Mouse (Mus musculus) MEL (cell line): ENCODE data around the gene Cwc22. TPM values are rescaled to one million over a fixed set of nuclear protein-coding genes. Genes with fewer than 3 reads are reported as not detected.

Experiments used
- DNase-seq: peaks from one replicate; pipeline ENCODE4 v3.0.0; 2011; ENCODE audit warnings: low read depth, low spot score
- H3K27ac ChIP-seq: 2 replicates; pipeline ENCODE4 v1.5.1; 2012; ENCODE audit warnings: low read depth, mild to moderate bottlenecking, control low read depth, low read length, moderate library complexity; ENCODE audit not compliant: control insufficient read depth
- H3K27me3 ChIP-seq, 2 experiments: fragments of 150-350 bp in 1 of 2; sonication (generic) in 1 of 2; 2 replicates each; pipeline ENCODE4 v1.6.1; 2012; ENCODE audit warnings: low read length in 2 of 2, mild to moderate bottlenecking in 2 of 2, improper control_type of control experiment in 1 of 2, moderate library complexity in 1 of 2; ENCODE audit not compliant: insufficient read depth in 2 of 2, control insufficient read depth in 1 of 2
- H3K36me3 ChIP-seq, 2 experiments: 2 replicates each; pipeline ENCODE4 v1.6.1; 2012 to 2014; ENCODE audit warnings: low read length in 2 of 2, improper control_type of control experiment in 1 of 2, inconsistent platforms in 1 of 2, mild to moderate bottlenecking in 1 of 2; ENCODE audit not compliant: insufficient read depth in 2 of 2, control insufficient read depth in 1 of 2
- H3K4me1 ChIP-seq, 2 experiments: fragments of 150-350 bp in 1 of 2; sonication (generic) in 1 of 2; 2 replicates each; pipeline ENCODE4 v1.6.1; 2012; ENCODE audit warnings: low read length in 2 of 2, improper control_type of control experiment in 1 of 2, mild to moderate bottlenecking in 1 of 2; ENCODE audit not compliant: insufficient read depth in 2 of 2, control insufficient read depth in 1 of 2
- H3K4me3 ChIP-seq, 2 experiments: fragments of 150-350 bp in 1 of 2; sonication (generic) in 1 of 2; 2 replicates each; pipeline ENCODE4 v1.5.1; 2012; ENCODE audit warnings: low read depth in 2 of 2, low read length in 2 of 2, mild to moderate bottlenecking in 2 of 2, moderate library complexity in 2 of 2, control low read depth in 1 of 2, improper control_type of control experiment in 1 of 2; ENCODE audit not compliant: control insufficient read depth in 1 of 2, insufficient read depth in 1 of 2
- H3K79me2 ChIP-seq: 2 replicates; pipeline ENCODE4 v1.6.1; 2012; ENCODE audit warnings: mild to moderate bottlenecking, low read length, moderate library complexity; ENCODE audit not compliant: control insufficient read depth, poor library complexity, insufficient read depth
- H3K9ac ChIP-seq: 2 replicates; pipeline ENCODE4 v1.6.1; 2012; ENCODE audit warnings: low read depth, mild to moderate bottlenecking, control low read depth, low read length, moderate library complexity; ENCODE audit not compliant: control insufficient read depth, poor library complexity, severe bottlenecking
- H3K9me3 ChIP-seq: fragments of 150-350 bp; sonication (generic); replicated peaks from 2 replicates; pipeline ENCODE4 v1.6.1; 2012; ENCODE audit warnings: mild to moderate bottlenecking, low read length, improper control_type of control experiment, moderate library complexity; ENCODE audit not compliant: insufficient read depth
- CHD1 ChIP-seq: IDR thresholded peaks from 2 replicates; pipeline ENCODE4 v1.6.1; 2012; ENCODE audit warnings: low read depth, mild to moderate bottlenecking, inconsistent platforms, low read length, improper control_type of control experiment
- CHD2 ChIP-seq: IDR thresholded peaks from 2 replicates; pipeline ENCODE4 v1.6.1; 2011; ENCODE audit warnings: low read length, improper control_type of control experiment
- CTCF ChIP-seq, 3 experiments: IDR thresholded peaks in 2 of 3; conservative IDR thresholded peaks in 1 of 3; 2 replicates each; pipeline ENCODE4 v1.5.1; 2011 to 2012; ENCODE audit warnings: low read length in 3 of 3, low read depth in 2 of 3, mild to moderate bottlenecking in 2 of 3, improper control_type of control experiment in 1 of 3, inconsistent platforms in 1 of 3, mixed read lengths in 1 of 3, moderate library complexity in 1 of 3; ENCODE audit not compliant: control insufficient read depth in 1 of 3, insufficient read depth in 1 of 3, poor library complexity in 1 of 3, severe bottlenecking in 1 of 3
- E2F4 ChIP-seq: IDR thresholded peaks from 2 replicates; pipeline ENCODE4 v1.6.1; 2011; ENCODE audit warnings: low read depth, low read length, improper control_type of control experiment, borderline replicate concordance
- ELF1 ChIP-seq: IDR thresholded peaks from 2 replicates; pipeline ENCODE4 v1.6.1; 2014; ENCODE audit warnings: low read depth, mild to moderate bottlenecking, inconsistent platforms, low read length, improper control_type of control experiment, moderate library complexity
- EP300 ChIP-seq, 2 experiments: IDR thresholded peaks; 2 replicates each; pipeline ENCODE4 v1.6.1; 2011; ENCODE audit warnings: improper control_type of control experiment in 2 of 2, low read length in 2 of 2, low read depth in 1 of 2, mild to moderate bottlenecking in 1 of 2
- ETS1 ChIP-seq: IDR thresholded peaks from 2 replicates; pipeline ENCODE4 v1.6.1; 2012; ENCODE audit warnings: low read depth, mild to moderate bottlenecking, inconsistent platforms, low read length, improper control_type of control experiment, moderate library complexity
- JUND ChIP-seq: IDR thresholded peaks from 2 replicates; pipeline ENCODE4 v1.6.1; 2011; ENCODE audit warnings: low read depth, mild to moderate bottlenecking, improper control_type of control experiment, low read length
- MAFK ChIP-seq: IDR thresholded peaks from 2 replicates; pipeline ENCODE4 v1.6.1; 2011; ENCODE audit warnings: low read depth, mild to moderate bottlenecking, low read length, improper control_type of control experiment, borderline replicate concordance
- MAZ ChIP-seq: IDR thresholded peaks from 2 replicates; pipeline ENCODE4 v1.6.1; 2012; ENCODE audit warnings: low read depth, mild to moderate bottlenecking, inconsistent platforms, low read length, improper control_type of control experiment
- MEF2A ChIP-seq: IDR thresholded peaks from 2 replicates; pipeline ENCODE4 v1.6.1; 2014; ENCODE audit warnings: low read depth, mild to moderate bottlenecking, inconsistent platforms, low read length, improper control_type of control experiment; ENCODE audit not compliant: poor library complexity, insufficient replicate concordance, severe bottlenecking; ENCODE audit errors: extremely low read depth
- MYB ChIP-seq: IDR thresholded peaks from 2 replicates; pipeline ENCODE4 v1.6.1; 2011; ENCODE audit warnings: mild to moderate bottlenecking, low read depth, low read length, improper control_type of control experiment
- MYC ChIP-seq: IDR thresholded peaks from 2 replicates; pipeline ENCODE4 v1.6.1; 2011; ENCODE audit warnings: low read depth, mild to moderate bottlenecking, low read length, improper control_type of control experiment, moderate library complexity
- NELFE ChIP-seq: IDR thresholded peaks from 2 replicates; pipeline ENCODE4 v1.6.1; 2011; ENCODE audit warnings: low read depth, low read length, improper control_type of control experiment
- POLR2A ChIP-seq, 2 experiments: IDR thresholded peaks; 2 replicates each; pipeline ENCODE4 v1.6.1; 2011 to 2012; ENCODE audit warnings: low read length in 2 of 2, mild to moderate bottlenecking in 2 of 2, control low read depth in 1 of 2, improper control_type of control experiment in 1 of 2, low read depth in 1 of 2, moderate library complexity in 1 of 2; ENCODE audit not compliant: control insufficient read depth in 1 of 2, insufficient read depth in 1 of 2, poor library complexity in 1 of 2
- SMC3 ChIP-seq: IDR thresholded peaks from 2 replicates; pipeline ENCODE4 v1.6.1; 2011; ENCODE audit warnings: low read depth, low read length, improper control_type of control experiment
- TCF12 ChIP-seq: IDR thresholded peaks from 2 replicates; pipeline ENCODE4 v1.6.1; 2014; ENCODE audit warnings: low read depth, mild to moderate bottlenecking, inconsistent platforms, low read length, improper control_type of control experiment, moderate library complexity
- USF2 ChIP-seq, 2 experiments: IDR thresholded peaks; 2 replicates each; pipeline ENCODE4 v1.6.1; 2011 to 2012; ENCODE audit warnings: improper control_type of control experiment in 2 of 2, low read length in 2 of 2, borderline replicate concordance in 1 of 2, inconsistent platforms in 1 of 2, low read depth in 1 of 2, mild to moderate bottlenecking in 1 of 2; ENCODE audit not compliant: insufficient read depth in 1 of 2
- ZC3H11A ChIP-seq: IDR thresholded peaks from 2 replicates; pipeline ENCODE4 v1.6.1; 2012; ENCODE audit warnings: low read depth, mild to moderate bottlenecking, inconsistent platforms, low read length, improper control_type of control experiment
- ZKSCAN1 ChIP-seq: IDR thresholded peaks from 2 replicates; pipeline ENCODE4 v1.6.1; 2012; ENCODE audit warnings: low read depth, mild to moderate bottlenecking, inconsistent platforms, low read length, improper control_type of control experiment, moderate library complexity
- ZMIZ1 ChIP-seq: IDR thresholded peaks from 2 replicates; pipeline ENCODE4 v1.6.1; 2012; ENCODE audit warnings: low read depth, mild to moderate bottlenecking, inconsistent platforms, low read length, improper control_type of control experiment, moderate library complexity
- ZNF384 ChIP-seq: IDR thresholded peaks from 2 replicates; pipeline ENCODE4 v1.6.1; 2012; ENCODE audit warnings: low read depth, mild to moderate bottlenecking, inconsistent platforms, low read length, improper control_type of control experiment
- polyA plus RNA-seq, 2 experiments: library from polyadenylated mRNA; stranded (reverse) in 1 of 2; unstranded in 1 of 2; fragments of >175 nt in 1 of 2; fragments of >200 nt in 1 of 2; gene quantifications; 2 replicates each; pipeline versions ENCODE4 v1.2.1 to v1.2.4; 2012; ENCODE audit warnings: low replicate concordance in 2 of 2, low read depth in 1 of 2; ENCODE audit not compliant: insufficient read length in 2 of 2, insufficient read depth in 1 of 2, missing spikeins in 1 of 2
- total RNA-seq: library from RNA; depleted of rRNA; stranded (reverse); fragments of 300-350 nt; gene quantifications from 2 replicates; pipeline ENCODE4 v1.2.3, GENCODE M21; 2012

The Cwc22 gene
- total and polyA plus RNA-seq, 3 experiments, result 54.0 to 72.7 TPM; not detected in 1

DNA sequence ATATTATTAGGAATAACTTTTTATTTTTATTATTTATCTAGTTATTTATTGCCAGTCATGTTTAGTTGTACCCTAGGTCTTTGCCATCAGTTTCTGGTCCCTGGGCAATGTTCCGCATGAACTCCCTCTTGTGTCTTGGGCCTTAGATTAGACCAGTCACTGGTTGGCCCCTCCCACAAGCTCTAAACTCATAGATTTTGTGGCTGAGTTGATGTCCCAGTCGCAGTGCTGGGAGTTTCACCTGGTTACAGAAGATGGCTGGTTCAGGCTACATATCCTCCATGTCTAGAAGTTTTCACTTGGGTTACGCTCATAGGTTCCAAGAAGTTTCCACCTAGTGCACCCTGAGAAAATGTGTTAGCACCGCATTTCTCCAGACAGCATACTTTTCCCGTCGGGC, 61.1 kb downstream of the Cwc22 start:
- DNase-seq, result no peak
- H3K79me2 ChIP-seq, result no peaks in the 10 kb centered on the region
- no peak overlapping the region for H3K4me3 ChIP-seq
- peaks cover 0 to 2% of the 10 kb centered on the region in 2 experiments; a peak in 1 of 4 replicates for H3K27me3 ChIP-seq
- H3K27ac ChIP-seq, result no peak overlapping the region
- no peaks in the 10 kb centered on the region for H3K4me1 ChIP-seq
- TF ChIP-seq E2F4 (no peak), ETS1 (no peak), ZKSCAN1 (no peak), MYC (no peak), MYB (no peak), JUND (no peak), MAFK (no peak), NELFE (no peak), SMC3 (no peak), CTCF (IDR thresholded peaks at IDR 0.05 in 2 of 3, conservative IDR thresholded peaks at IDR 0.05 in 1 of 3; ENCODE audit: control insufficient read depth in 1 of 3, insufficient read depth in 1 of 3, low read depth in 2 of 3, low read length in 3 of 3, poor library complexity in 1 of 3, severe bottlenecking in 1 of 3) (no peak), EP300 (IDR thresholded peaks at IDR 0.05; ENCODE audit: low read depth in 1 of 2, low read length in 2 of 2) (no peak), CHD1 (no peak), USF2 (IDR thresholded peaks at IDR 0.05; ENCODE audit: borderline replicate concordance in 1 of 2, insufficient read depth in 1 of 2, low read depth in 1 of 2, low read length in 2 of 2) (no peak), TCF12 (no peak), ELF1 (no peak), CHD2 (no peak)
- H3K9ac ChIP-seq, result no peak overlapping the region
- no peaks in the 10 kb centered on the region for H3K9me3 ChIP-seq
- H3K36me3 ChIP-seq, result no peaks in the 10 kb centered on the region

DNA sequence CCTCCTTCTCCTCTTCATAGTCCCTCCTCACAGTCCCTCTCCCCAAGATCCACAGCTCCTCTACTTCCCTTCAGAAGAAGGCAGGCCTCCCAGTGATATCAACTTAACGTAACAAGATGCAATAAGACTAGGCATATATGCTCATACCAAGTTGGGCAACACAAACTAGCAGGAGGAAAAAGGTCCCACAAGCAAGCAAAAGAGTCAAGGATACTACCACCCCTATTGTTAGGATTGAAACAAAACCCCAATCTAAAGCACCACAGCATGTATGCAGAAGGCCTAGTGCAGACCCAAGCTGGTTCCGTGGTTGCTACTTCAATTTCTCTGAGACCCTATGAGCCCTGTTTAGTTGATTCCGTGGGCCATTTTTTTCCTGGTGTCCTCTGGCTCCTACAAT, 61.7 kb downstream of the Cwc22 start:
- Histone ChIP-seq H3K4me1 (no peaks in the 10 kb centered on the region), H3K36me3 (no peaks in the 10 kb centered on the region), H3K27me3 (peaks cover 0 to 2% of the 10 kb centered on the region in 2 experiments; a peak in 1 of 4 replicates), H3K27ac (no peak overlapping the region), H3K9me3 (no peaks in the 10 kb centered on the region), H3K4me3 (no peak overlapping the region), H3K9ac (no peak overlapping the region), H3K79me2 (no peaks in the 10 kb centered on the region)
- TF ChIP-seq CTCF (IDR thresholded peaks at IDR 0.05 in 2 of 3, conservative IDR thresholded peaks at IDR 0.05 in 1 of 3; ENCODE audit: control insufficient read depth in 1 of 3, insufficient read depth in 1 of 3, low read depth in 2 of 3, low read length in 3 of 3, poor library complexity in 1 of 3, severe bottlenecking in 1 of 3) (no peak), ZC3H11A (no peak), ZNF384 (no peak), POLR2A (IDR thresholded peaks at IDR 0.05; ENCODE audit: control insufficient read depth in 1 of 2, insufficient read depth in 1 of 2, low read depth in 1 of 2, low read length in 2 of 2, poor library complexity in 1 of 2) (no peak), MAFK (no peak), ZMIZ1 (no peak), EP300 (IDR thresholded peaks at IDR 0.05; ENCODE audit: low read depth in 1 of 2, low read length in 2 of 2) (no peak), MAZ (no peak), MEF2A (no peak), MYC (no peak)
- DNase-seq, result no peak
